Mouse (Mus musculus): ENCODE data around the gene Itpripl2.

The Itpripl2 gene

GRCm38 (mm10) chr7:118447291-118448133 lies 44.3 kb downstream of the Itpripl2 start:
- in situ Hi-C loops (cut with MboI, MseI) = loop anchor here (10.0 kb wide), 2 partner anchors 67 to 147 kb away; partner anchors contain the start of gene Tmc5 (in 1 of the 2)

GRCm38 (mm10) chr7:118443895-118444485 lies 47.8 kb downstream of the Itpripl2 start:
- in situ Hi-C loops (cut with MboI, MseI) = loop anchor here (5.0 to 10.0 kb wide), 3 partner anchors 63 to 151 kb away; partner anchors contain the start of gene Tmc5 (in 1 of the 2)

GRCm38 (mm10) chr7:118443371-118443770 lies 48.4 kb downstream of the Itpripl2 start:
- in situ Hi-C loops (cut with MboI, MseI) = loop anchor here (5.0 to 10.0 kb wide), 3 partner anchors 64 to 151 kb away; partner anchors contain the start of gene Tmc5 (in 1 of the 2)

GRCm38 (mm10) chr7:118441535-118441934 lies 50.2 kb downstream of the Itpripl2 start:
- in situ Hi-C loops (cut with MboI, MseI) = loop anchor here (5.0 to 10.0 kb wide), 3 partner anchors 66 to 153 kb away; partner anchors contain the start of gene Tmc5 (in 1 of the 2)

GRCm38 (mm10) chr7:118437101-118437802 lies 54.5 kb downstream of the Itpripl2 start:
- in situ Hi-C loops (cut with MboI, MseI) = loop anchor here in 1 of 2 experiments (10.0 kb wide), 1 partner anchor 122 kb away; no protein-coding TSS in a partner anchor

All from T-helper 17 cell (primary cell).